Mouse (Mus musculus) CD4-positive helper T cell, adult 2 months (primary cell): ENCODE measurements around the gene Ikzf1.
A peak's percentile ranks its signal among the peaks of the same experiment; 100 is the strongest.

Experiments
- DNase-seq: peaks from one replicate; pipeline ENCODE4 v3.0.0-alpha.2; 2012; ENCODE audit warnings: low read depth, missing footprints, low spot score

Ikzf1 gene

GRCm38 (mm10) chr11:11690059-11690844 is 5.4 kb downstream of the Ikzf1 start:
- DNase-seq = peak; percentile 85

GRCm38 (mm10) chr11:11690845-11691196 is 6.0 kb downstream of the Ikzf1 start:
- no peak for DNase-seq

GRCm38 (mm10) chr11:11691324-11692058 is 6.7 kb downstream of the Ikzf1 start:
- peak; percentile 63 for DNase-seq

GRCm38 (mm10) chr11:11692558-11693166 is 7.9 kb downstream of the Ikzf1 start:
- peak; percentile 64 for DNase-seq

GRCm38 (mm10) chr11:11693446-11693845 is 8.6 kb downstream of the Ikzf1 start:
- DNase-seq = no peak

GRCm38 (mm10) chr11:11694072-11694471 is 9.3 kb downstream of the Ikzf1 start:
- DNase-seq = no peak

- no peak for DNase-seq
Observed at GRCm38 (mm10) chr11:11694472-11695177, 9.8 kb downstream of the Ikzf1 start.

GRCm38 (mm10) chr11:11695211-11695887 is 10.5 kb downstream of the Ikzf1 start:
- no peak for DNase-seq

GRCm38 (mm10) chr11:11695907-11696306 is 11.1 kb downstream of the Ikzf1 start:
- DNase-seq = peak; percentile 35

GRCm38 (mm10) chr11:11696814-11697213 is 12.0 kb downstream of the Ikzf1 start:
- no peak for DNase-seq

GRCm38 (mm10) chr11:11701378-11701777 is 16.6 kb downstream of the Ikzf1 start:
- no peak for DNase-seq

- no peak for DNase-seq
Observed at GRCm38 (mm10) chr11:11703776-11704175, 19.0 kb downstream of the Ikzf1 start.

GRCm38 (mm10) chr11:11708154-11708719 is 23.4 kb downstream of the Ikzf1 start:
- DNase-seq = no peak

GRCm38 (mm10) chr11:11709311-11709710 is 24.5 kb downstream of the Ikzf1 start:
- DNase-seq = no peak

- no peak for DNase-seq
Observed at GRCm38 (mm10) chr11:11710718-11711117, 25.9 kb downstream of the Ikzf1 start.

- DNase-seq = peak; percentile 83
Observed at GRCm38 (mm10) chr11:11711748-11712147, 26.9 kb downstream of the Ikzf1 start.

GRCm38 (mm10) chr11:11714676-11715075 is 29.9 kb downstream of the Ikzf1 start:
- DNase-seq = no peak

GRCm38 (mm10) chr11:11715963-11716691 is 31.3 kb downstream of the Ikzf1 start:
- peak; percentile 64 for DNase-seq

GRCm38 (mm10) chr11:11716692-11717037 is 31.9 kb downstream of the Ikzf1 start:
- peak; percentile 68 for DNase-seq

GRCm38 (mm10) chr11:11717606-11718167 is 32.9 kb downstream of the Ikzf1 start:
- no peak for DNase-seq
